Mouse (Mus musculus) liver, adult 2 months (tissue): ENCODE data around the gene Wnk2.

Experiments used
- CTCF ChIP-seq: fragments of 200-500 bp; IDR thresholded peaks from 2 replicates; pipeline ENCODE4 v1.5.1; 2011; ENCODE audit warnings: low read depth, low read length, control low read depth
- POLR2A ChIP-seq: fragments of 200-500 bp; IDR thresholded peaks from 2 replicates; pipeline ENCODE4 v1.6.1; 2011; ENCODE audit warnings: low read length, control low read depth; ENCODE audit not compliant: insufficient read depth; ENCODE audit errors: extremely low read depth

- TF ChIP-seq CTCF (no peak), POLR2A (peak; percentile 96)
Measured at GRCm38 (mm10) chr13:49187288-49188218, 39.7 kb upstream of the Wnk2 start, which contains the start of gene Ninj1.
